Mouse (Mus musculus): ENCODE measurements around the gene Kalrn.

The Kalrn gene

DNA sequence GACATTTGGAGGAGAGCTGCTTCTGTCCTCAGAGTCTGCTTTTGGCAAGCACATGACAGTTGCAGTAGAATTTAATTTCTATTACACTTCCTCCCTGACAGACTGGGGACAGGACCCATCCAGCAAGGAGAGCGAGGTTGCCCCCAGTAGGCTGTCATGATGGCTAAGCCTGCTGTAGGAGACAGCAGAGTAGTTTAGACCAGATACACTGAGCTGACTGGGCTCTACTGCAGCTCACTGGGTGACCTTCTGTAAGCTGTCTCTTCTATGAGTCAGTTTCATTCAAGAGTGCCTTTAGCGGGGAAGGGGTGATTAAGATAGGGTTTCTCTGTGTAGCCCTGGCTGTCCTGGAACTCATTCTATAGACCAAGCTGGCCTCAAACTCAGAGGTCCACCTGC is 634.2 kb downstream of the Kalrn start:
- no peak for DNase-seq (ENCODE audit: low read depth, low spot score)

DNA sequence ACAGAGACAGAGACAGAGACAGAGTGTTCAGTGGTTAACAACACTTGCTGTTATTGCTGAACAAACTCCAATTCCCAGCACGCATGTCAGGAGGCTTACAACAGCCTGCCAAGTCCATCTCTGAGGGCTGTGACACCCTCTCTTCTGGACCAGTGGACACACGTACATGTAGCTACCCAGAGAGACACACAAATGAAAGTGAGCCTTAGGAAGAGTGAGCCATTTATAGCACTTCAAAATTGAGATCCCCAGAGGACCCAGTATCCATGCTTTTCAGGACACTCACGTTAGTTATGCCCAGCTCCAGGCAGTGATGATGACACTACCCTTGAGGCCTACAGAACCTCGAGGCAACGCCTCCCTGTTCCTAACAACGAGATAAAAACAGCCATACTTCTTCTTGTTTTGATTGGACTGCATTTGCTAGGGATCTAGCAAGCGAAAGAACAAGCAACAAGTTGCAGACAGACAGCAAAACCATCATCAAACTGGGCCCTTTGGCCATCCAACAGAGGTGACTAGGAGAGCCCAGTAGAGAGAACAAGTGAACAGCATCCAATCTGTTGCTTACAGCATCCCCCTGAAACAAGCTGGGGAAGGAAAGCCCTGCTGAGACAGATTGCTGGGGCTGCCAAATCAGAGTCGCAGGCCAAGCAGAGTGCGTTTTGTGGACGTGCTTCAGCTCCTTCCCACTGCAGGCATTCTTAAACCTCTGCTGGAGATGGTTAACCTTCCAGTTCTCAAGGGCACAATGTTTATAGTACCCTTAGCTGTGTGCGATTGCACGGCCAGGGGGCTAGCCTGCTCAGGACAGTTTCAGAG is 634.8 kb downstream of the Kalrn start:
- no peak for DNase-seq (ENCODE audit: low read depth, low spot score)

DNA sequence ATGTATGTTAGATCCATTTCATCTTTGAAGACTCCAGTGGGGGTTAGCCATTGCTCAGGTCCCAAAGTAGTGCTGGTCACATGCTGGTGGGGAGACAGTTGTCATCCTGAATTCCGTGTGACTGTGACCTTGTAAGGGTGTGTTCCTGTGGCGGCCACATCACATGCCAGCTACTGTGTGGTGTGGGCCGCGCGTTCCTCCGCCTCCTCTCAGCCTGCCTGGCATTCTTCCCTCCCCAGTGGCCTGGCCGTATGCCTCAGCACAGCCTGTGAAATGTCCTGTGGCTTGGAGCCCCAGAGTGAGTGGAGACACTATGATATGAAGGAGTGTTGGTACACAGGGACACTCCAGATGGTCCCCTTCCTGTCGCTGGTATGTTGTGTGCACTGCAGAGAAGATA is 635.8 kb downstream of the Kalrn start:
- DNase-seq (ENCODE audit: low read depth, low spot score): no peak

DNA sequence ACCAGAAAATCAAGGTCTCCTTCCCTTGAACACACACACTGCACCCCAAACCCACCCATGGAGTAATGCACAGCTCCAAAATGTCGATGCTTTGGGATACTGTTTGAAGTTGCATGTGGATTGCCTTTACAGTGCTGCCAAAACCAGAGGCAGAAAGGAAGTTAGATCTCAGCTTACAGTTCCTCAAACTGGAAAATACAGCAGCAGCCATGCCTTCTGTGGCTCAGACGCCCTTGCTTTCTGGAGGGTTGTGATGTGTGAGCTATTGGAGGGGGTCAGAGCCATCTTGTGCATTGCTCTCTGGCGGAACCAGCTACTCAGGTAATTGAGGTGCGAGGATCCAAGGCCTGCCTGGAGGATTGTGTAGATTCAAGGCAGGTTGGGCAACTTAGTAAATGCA is 636.4 kb downstream of the Kalrn start:
- DNase-seq (ENCODE audit: low read depth, low spot score): no peak

DNA sequence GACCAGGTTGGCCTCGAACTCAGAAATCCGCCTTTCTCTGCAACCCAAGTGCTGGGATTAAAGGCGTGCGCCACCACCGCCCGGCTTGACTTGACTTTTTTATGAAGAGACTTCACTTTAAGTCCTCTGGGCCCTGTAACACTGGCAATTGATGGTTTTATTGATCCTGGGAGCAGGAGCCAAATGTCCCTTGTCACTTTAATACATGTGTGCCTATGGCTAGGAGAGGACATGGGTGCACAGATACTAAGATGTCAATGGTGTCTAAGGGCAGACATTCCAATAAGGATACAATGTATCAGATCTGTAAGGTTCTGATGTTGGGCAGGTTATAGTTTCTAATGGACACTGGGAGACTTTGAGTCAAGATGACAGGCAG is 637.9 kb downstream of the Kalrn start:
- no peak for DNase-seq (ENCODE audit: low read depth, low spot score)

DNA sequence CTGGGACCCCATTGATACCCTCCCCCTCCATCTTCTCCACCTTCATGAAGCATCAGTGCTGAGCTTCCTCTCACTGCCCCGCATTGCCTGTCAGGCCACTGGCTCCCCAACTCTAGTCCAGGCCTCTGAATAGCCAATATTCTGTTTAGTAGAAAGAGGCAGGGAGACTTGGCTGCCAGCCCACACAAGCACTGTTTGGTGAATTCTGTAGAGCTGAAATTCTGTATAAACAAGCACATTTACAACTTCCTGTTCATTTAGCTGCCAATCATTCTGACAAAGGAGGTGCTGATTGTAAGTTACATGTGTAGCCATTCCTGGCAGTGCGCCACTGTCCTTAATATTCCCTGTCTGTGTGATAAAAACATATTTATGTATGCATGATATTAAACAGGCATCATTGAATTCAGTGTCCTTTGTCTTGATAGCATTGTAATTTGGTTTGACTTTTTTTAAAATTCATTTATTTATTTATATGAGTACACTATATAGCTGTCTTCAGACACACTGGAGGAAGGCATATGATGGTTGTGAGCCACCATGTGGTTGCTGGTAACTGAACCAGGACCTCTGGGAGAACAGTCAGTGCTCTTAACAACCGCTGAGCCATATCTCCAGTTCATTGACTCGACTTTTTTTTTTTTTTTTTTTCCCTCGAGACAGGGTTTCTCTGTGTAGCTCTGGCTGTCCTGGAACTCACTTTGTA is 638.5 kb downstream of the Kalrn start:
- no peak for DNase-seq (ENCODE audit: low read depth, low spot score)

DNA sequence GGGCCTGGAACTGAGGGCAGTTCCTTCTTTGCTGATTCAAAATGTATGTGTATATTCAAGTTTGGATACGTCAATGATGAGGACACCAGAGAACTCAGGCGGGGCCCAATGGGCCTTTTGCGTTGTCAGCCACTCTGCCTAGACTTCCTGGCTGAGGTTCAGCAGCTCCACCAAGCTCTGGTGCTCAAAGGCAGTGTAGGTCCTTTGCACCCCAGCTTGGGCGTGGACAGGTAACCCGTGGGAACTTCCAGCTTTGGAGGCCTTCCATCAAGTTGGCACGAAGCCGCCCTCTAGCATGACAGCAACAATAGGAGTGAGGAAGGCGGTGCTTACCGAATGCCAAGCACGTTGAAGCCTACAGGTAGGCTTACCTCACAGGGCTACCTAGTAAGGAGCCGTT is 639.9 kb downstream of the Kalrn start:
- DNase-seq (ENCODE audit: low read depth, low spot score): no peak

DNA sequence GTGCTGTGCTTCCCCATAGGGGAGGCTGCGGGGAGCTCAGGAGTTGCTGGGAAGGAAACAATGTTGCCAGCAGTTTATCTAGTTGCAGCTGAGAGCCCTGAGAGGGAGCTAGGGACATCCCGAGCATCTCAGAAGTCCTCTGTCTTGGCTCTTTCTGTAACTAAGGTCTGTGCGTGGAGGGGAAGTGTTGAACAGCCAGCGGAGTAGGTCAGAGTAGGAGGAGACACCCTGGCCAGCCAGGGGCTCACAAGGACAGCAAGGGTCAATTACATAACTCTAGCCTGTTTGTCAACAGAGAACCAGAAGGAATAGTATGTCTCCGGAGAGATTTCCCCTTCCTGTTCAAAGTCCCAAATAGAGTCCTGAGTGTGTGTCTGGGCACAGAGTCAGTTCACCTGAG is 641.2 kb downstream of the Kalrn start:
- DNase-seq (ENCODE audit: low read depth, low spot score): no peak

DNA sequence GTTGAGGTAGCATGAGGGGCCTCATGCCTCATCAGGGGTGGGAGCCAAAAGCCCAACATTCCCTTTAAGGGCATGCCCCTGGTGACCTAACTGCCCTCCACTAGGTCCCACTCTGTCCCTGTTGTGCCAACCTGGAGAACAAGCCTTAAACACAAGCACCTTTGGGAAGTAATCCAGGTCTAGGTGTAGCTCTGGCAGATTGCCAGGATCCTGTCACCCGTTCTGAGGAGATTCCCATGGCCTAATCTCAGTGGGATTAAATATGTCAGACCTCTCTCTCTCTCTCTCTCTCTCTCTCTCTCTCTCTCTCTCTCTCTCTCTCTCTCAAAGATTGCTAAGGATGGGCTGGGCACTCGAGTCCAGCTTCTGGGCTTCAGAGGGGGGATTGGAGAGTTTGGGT is 641.6 kb downstream of the Kalrn start:
- no peak for DNase-seq (ENCODE audit: low read depth, low spot score)

DNA sequence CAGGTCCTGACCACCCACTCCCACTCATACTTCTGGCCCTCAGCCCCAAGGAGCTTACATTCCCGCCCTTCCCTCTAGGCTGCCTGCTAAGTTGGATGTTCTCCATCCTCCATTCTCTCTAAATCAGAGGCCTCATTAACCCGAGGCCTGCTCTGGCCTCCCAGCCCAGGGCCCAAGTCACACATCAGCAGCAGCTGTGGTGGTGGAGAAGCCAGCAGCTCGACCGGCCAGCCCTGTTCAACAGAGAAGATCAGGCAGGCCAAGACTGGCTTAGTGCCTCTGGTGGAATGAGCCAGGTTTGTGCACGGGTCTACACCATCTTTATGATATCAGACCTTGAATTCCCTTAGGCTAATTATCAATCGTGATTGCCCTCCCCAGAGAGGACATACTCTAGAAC is 642.5 kb downstream of the Kalrn start:
- DNase-seq (ENCODE audit: low read depth, low spot score): no peak

DNA sequence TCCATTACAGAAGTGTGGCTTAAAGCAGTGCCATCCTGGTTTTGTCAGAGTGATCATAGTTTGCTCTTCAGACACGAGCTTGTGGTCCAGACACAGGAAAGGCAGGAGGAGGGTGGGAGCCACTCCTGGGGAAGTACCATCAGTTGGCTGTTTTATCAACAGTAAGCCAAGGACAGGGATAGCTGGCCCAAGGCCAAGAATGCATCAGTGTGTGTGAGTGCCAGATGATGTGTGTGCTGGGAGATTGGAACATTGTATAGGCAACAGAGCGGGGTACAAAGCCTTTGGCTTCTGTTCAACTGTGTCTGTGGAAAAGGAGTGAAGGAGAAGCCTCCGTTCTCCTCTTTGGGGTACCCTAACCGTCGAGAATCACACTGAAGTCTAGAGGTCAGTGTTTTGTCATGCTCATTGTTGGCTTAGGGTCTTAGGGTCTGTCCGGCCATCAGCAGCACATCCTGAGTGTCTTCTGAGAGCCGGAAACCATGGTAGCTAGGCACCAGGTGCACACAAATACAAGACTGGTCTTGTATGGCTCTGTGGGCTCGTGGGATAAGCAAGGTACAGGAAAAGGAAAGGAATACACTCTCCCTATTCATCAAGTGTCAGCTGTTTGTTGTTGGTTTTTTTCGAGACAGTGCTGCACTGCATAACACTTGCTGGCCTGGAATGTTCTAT is 644.4 kb downstream of the Kalrn start:
- no peak for DNase-seq (ENCODE audit: low read depth, low spot score)

DNA sequence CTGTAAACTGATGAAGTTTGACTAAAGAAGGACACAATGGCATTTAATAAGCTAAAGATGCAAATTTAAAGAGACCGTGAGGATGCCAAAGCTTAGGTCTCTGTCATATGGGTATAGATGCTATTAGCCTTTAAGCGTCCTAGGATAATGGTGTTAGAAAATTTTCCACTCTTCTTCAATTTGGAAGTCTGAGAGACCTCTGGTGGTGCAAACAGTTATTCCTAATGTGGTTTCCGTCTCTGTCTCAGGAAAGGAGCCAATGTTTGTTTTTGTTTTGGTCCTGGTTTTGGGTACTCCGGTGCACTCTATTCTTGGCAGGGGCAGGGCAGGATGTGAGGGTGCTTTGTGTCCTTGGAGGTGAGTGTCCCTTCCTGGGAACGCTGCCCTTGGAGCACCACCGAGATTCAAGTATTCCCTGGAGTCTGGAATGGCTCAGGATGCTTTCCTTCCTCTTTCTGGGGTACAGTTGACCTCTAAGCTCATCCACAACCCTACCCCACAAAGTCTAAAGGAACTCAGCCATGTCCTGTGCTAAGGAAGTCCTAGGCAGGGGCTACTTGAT is 646.0 kb downstream of the Kalrn start:
- no peak for DNase-seq (ENCODE audit: low read depth, low spot score)

DNA sequence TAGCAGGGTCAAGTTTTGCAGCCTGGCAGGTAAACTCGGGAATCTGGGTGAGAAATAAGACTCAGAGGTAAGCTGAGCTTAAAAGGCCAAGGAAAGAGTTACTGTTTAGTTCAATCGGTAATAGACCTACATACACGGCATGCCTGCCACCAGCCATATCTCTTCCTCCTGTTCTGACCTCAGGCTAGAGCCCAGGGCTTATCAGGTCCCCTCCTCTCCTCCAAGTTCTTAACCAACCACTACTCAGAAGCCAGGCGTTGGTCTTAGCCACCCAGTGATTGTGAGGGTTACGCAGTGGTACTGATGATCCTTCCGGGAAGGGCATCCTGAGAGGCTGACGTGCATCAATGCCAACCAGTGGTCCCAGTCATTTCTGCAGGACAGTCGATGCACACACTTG is 649.6 kb downstream of the Kalrn start:
- no peak for DNase-seq (ENCODE audit: low read depth, low spot score)

DNA sequence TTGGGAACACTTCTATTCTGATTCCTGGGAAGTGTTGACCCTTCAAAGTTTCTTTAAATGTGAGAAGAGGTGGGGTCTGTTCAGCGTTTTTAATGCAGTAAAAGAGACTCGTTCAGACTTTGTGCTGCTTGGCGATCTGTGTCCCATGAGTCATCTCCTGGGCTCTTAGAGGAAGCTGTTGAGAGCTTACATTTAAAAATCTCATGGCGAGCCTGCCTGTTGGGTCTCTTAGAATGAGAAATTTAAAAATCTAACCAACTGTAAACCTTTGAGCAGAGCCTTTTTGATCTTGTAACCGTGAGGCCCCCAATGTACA is 650.4 kb downstream of the Kalrn start:
- DNase-seq (ENCODE audit: low read depth, low spot score): no peak

DNA sequence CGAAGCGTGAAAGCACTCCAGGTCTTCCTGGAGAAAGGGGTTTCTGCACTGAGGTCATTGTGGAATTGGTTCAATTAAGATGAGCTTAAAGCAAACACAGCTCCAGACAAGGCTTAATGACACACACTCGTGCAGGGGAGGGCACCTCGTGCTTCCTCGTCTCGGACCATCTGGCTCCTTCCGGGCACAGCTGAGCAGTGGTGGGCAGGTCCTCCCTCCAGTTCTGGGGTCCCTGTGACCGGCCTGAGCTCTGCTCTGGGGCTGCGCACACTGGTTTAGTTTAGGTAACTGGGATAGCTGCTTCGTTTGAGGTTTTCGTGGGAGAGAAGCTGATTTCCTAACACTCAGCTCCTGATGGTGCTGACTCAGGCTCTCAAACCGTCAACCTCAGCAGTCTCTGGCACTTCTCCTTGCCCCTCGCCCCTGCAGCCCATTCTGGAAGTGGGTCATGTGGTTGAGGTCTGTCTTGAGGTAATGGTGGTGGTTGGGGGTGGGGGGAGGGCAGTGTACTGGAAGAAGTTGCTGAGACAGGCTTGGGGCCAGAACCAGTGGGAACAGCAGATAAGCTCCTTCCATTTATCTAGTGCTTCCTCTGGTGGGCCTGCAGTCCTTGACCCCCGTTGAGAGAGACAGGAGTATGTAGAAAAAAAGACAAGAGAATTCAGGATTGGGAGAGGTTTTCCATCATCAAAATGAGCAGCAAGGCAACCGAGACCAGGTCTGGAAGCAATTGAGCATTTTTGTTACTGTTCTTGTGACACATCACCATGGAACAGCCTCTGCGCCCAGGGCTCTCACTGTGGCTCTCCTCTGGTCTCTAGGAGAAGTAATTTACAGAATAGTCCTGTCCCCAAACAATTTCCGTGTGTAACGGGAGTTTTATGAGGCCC is 651.0 kb downstream of the Kalrn start:
- DNase-seq (ENCODE audit: low read depth, low spot score): no peak

DNA sequence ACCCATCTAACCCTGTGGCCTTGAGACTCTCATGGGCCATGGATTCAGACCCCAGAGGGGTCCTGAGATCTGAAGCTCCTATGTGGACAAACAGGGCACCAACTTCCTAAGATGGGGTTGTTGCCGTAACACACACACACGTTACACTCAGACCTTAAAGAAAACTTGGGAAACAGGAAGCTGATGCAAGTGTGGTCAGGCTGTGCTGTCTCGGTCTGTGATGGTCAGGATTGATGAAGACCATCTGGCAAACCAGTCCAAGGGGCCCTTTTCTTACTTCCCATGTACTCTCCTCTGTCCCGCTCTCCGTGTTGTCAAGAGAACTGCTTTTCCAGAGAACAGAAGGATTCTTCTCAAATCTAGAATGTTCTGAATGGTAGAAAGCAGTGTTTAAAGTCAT is 651.8 kb downstream of the Kalrn start:
- DNase-seq (ENCODE audit: low read depth, low spot score): no peak
